Mouse (Mus musculus) erythroblast, embryonic 14.5 days (primary cell): Measurements from ENCODE around the gene Wdr49. TPM values are rescaled to one million over a fixed set of nuclear protein-coding genes. Genes with fewer than 3 reads are reported as not detected.

Experiments
- H3K27me3 ChIP-seq: 2 replicates; pipeline ENCODE4 v1.6.1; 2012; ENCODE audit warnings: inconsistent platforms; ENCODE audit not compliant: control insufficient read depth
- H3K36me3 ChIP-seq: 2 replicates; pipeline ENCODE4 v1.6.1; 2012; ENCODE audit warnings: mild to moderate bottlenecking, inconsistent platforms; ENCODE audit not compliant: control insufficient read depth
- H3K4me1 ChIP-seq: 2 replicates; pipeline ENCODE4 v1.6.1; 2012; ENCODE audit warnings: inconsistent platforms; ENCODE audit not compliant: control insufficient read depth
- H3K4me3 ChIP-seq: replicated peaks from 2 replicates; pipeline ENCODE3; 2012; ENCODE audit warnings: moderate library complexity, mild to moderate bottlenecking, inconsistent platforms
- H3K9me3 ChIP-seq: 2 replicates; pipeline ENCODE4 v1.6.1; 2012; ENCODE audit warnings: low read length, inconsistent platforms, mixed read lengths; ENCODE audit not compliant: control insufficient read depth
- GATA1 ChIP-seq: IDR thresholded peaks from 2 replicates; pipeline ENCODE4 v1.6.1; 2012; ENCODE audit warnings: low read length, inconsistent platforms, mixed read lengths
- TAL1 ChIP-seq: IDR thresholded peaks from 3 replicates; pipeline ENCODE4 v1.6.1; 2012; ENCODE audit warnings: low read length, inconsistent platforms, mixed read lengths
- polyA plus RNA-seq: library from polyadenylated mRNA; stranded (reverse); fragments of >175 nt; gene quantifications from 2 replicates; pipeline ENCODE4 v1.2.3, GENCODE M21; 2012

Gene Wdr49
- polyA plus RNA-seq, 1 experiment, result not detected

DNA sequence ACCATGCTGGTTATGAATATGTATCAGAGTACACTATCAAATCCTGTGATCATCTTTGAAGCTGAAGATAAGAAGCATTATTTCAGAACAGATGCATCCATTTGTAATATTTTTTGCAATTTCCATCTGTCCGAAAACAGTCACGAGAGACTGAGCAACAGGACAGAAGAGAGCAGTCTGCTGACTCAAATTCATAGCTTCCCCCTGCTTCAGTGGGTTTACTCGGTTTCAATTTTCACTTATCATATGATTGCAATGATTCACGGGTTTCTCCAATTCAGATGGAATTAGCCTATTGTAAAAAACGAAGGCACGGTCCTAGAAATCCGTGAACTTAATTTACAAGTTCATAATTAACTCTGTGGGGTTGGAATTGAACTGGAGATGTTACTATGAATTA lies 13.8 kb downstream of the Wdr49 start:
- H3K27me3 ChIP-seq, result no peaks in the 10 kb centered on the region
- no peak for TF ChIP-seq TAL1
- no peak for TF ChIP-seq GATA1
- no peak overlapping the region for H3K4me3 ChIP-seq
- no peaks in the 10 kb centered on the region for H3K9me3 ChIP-seq
- H3K4me1 ChIP-seq, result no peaks in the 10 kb centered on the region
- no peaks in the 10 kb centered on the region for H3K36me3 ChIP-seq

- Histone ChIP-seq H3K27me3 (no peaks in the 10 kb centered on the region), H3K36me3 (no peaks in the 10 kb centered on the region), H3K4me1 (no peaks in the 10 kb centered on the region), H3K4me3 (no peak overlapping the region), H3K9me3 (no peaks in the 10 kb centered on the region)
- TF ChIP-seq GATA1 (no peak), TAL1 (no peak)
Measured at GRCm38 (mm10) chr3:75430564-75431181, 51.3 kb downstream of the Wdr49 start.

DNA sequence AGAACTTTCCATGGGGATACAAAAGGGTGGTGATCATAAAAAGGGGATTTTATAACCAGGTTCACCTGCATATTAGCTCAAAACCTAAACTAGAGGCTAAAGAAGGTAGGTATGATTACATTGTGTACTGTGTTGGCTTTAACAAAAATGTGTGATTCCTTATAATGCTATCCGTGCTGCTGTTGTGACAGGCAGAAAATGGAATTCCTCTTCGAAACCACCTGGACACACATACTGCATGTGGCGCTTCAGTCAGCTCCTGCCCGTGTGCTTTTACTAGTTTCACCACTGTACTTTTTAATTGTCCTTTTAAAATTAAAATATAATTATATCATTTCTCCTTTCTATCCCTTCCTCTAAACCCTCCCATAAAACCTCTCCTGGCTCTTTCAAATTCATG lies 86.0 kb downstream of the Wdr49 start:
- no peaks in the 10 kb centered on the region for H3K4me1 ChIP-seq
- H3K36me3 ChIP-seq, result no peaks in the 10 kb centered on the region
- no peaks in the 10 kb centered on the region for H3K27me3 ChIP-seq
- TF ChIP-seq TAL1 (no peak), GATA1 (no peak)
- H3K4me3 ChIP-seq, result no peak overlapping the region
- peaks cover 2% of the 10 kb centered on the region; the same call in 1 of the 2 replicates for H3K9me3 ChIP-seq

GRCm38 (mm10) chr3:75395121-75395895 lies 86.6 kb downstream of the Wdr49 start:
- no peaks in the 10 kb centered on the region for H3K27me3 ChIP-seq
- peaks cover 2% of the 10 kb centered on the region; the same call in 1 of the 2 replicates for H3K9me3 ChIP-seq
- no peaks in the 10 kb centered on the region for H3K36me3 ChIP-seq
- H3K4me3 ChIP-seq, result no peak overlapping the region
- TF ChIP-seq GATA1 (no peak), TAL1 (no peak)
- H3K4me1 ChIP-seq, result no peaks in the 10 kb centered on the region

- Histone ChIP-seq H3K4me3 (no peak overlapping the region), H3K4me1 (no peaks in the 10 kb centered on the region), H3K9me3 (peaks cover 2% of the 10 kb centered on the region; the same call in 1 of the 2 replicates), H3K27me3 (no peaks in the 10 kb centered on the region), H3K36me3 (no peaks in the 10 kb centered on the region)
- no peak for TF ChIP-seq TAL1
Measured at GRCm38 (mm10) chr3:75394487-75394886, 87.5 kb downstream of the Wdr49 start.

DNA sequence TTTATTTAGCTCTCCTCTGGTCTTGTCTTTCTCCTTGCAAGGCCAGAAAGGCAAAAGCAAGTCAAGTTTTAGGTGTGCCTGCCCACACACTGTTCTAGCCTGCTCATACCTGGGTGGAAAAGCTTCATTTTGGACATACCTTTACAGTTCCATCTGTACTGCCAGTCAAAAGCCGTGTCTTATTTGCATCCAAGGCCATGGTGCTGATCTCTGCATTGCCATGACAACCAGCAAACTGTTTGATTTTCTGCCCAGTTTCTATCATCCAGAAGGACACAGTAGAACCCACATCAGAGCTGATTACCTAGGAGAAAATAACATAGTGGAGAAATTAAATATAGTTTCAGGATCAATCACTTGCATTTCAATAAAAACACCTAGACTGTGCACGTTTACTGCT lies 100.2 kb downstream of the Wdr49 start:
- TF ChIP-seq GATA1, result no peak
- no peaks in the 10 kb centered on the region for H3K36me3 ChIP-seq
- H3K27me3 ChIP-seq, result no peaks in the 10 kb centered on the region
- no peaks in the 10 kb centered on the region for H3K4me1 ChIP-seq
- H3K4me3 ChIP-seq, result no peak overlapping the region
- H3K9me3 ChIP-seq, result no peaks in the 10 kb centered on the region

GRCm38 (mm10) chr3:75353972-75354371 lies 128.0 kb downstream of the Wdr49 start:
- no peaks in the 10 kb centered on the region for H3K9me3 ChIP-seq
- H3K4me1 ChIP-seq, result no peaks in the 10 kb centered on the region
- no peaks in the 10 kb centered on the region for H3K36me3 ChIP-seq
- no peak overlapping the region for H3K4me3 ChIP-seq
- H3K27me3 ChIP-seq, result no peaks in the 10 kb centered on the region
- TF ChIP-seq GATA1 (no peak), TAL1 (no peak)

GRCm38 (mm10) chr3:75337196-75337595 lies 144.8 kb downstream of the Wdr49 start:
- TF ChIP-seq TAL1 (no peak), GATA1 (no peak)

GRCm38 (mm10) chr3:75320999-75321398 lies 161.0 kb downstream of the Wdr49 start:
- H3K4me1 ChIP-seq, result no peaks in the 10 kb centered on the region
- TF ChIP-seq TAL1 (no peak), GATA1 (no peak)
- H3K9me3 ChIP-seq, result no peaks in the 10 kb centered on the region
- H3K27me3 ChIP-seq, result no peaks in the 10 kb centered on the region
- H3K4me3 ChIP-seq, result no peak overlapping the region
- H3K36me3 ChIP-seq, result no peaks in the 10 kb centered on the region

More at GRCm38 (mm10) chr3:75337196-75337595, 144.8 kb downstream of the Wdr49 start:
- Histone ChIP-seq H3K36me3 (no peaks in the 10 kb centered on the region), H3K9me3 (no peaks in the 10 kb centered on the region), H3K4me3 (no peak overlapping the region), H3K27me3 (no peaks in the 10 kb centered on the region), H3K4me1 (no peaks in the 10 kb centered on the region)

DNA sequence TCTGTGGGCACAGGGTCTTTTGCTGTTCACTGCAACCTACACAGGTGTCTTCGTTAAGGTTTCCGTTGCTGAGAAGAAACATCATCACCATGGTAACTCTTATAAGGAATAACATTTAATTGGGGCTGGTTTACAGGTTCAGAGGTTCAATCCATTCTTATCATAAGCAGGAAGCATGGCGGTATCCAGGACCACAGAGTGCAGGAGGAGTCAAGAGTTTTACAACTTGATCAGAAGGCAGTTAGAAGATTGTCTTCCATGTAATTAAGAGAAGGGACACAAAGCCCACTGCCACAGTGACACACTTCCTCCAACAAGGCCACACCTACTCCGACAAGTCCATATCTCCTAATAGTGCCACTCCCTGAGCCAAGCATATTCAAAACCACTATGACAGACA lies 173.1 kb downstream of the Wdr49 start:
- TF ChIP-seq GATA1 (no peak), TAL1 (no peak)
- H3K36me3 ChIP-seq, result no peaks in the 10 kb centered on the region
- no peaks in the 10 kb centered on the region for H3K4me1 ChIP-seq
- H3K27me3 ChIP-seq, result no peaks in the 10 kb centered on the region
- H3K4me3 ChIP-seq, result no peak overlapping the region
- H3K9me3 ChIP-seq, result no peaks in the 10 kb centered on the region
